Mouse (Mus musculus): ENCODE data around the gene Casp7. TPM values are rescaled to one million over a fixed set of nuclear protein-coding genes. Genes with fewer than 3 reads are reported as not detected.
A peak's percentile ranks its signal among the peaks of the same experiment; 100 is the strongest.

The Casp7 gene
- polyA plus RNA-seq, 1 experiment from 2014 or later, result 16.0 TPM

GRCm38 (mm10) chr19:56418404-56418803 is 21.5 kb downstream of the Casp7 start:
- no peak for ATAC-seq (ENCODE audit: low FRiP score)
- 88% methylated on average over 4 of the region's 4 CpGs for WGBS
- Histone ChIP-seq H3K9me3 (no peaks in the 10 kb centered on the region), H3K27ac (no peak overlapping the region), H3K4me2 (no peak overlapping the region), H3K4me3 (no peak overlapping the region), H3K9ac (no peak overlapping the region), H3K36me3 (no peaks in the 10 kb centered on the region), H3K27me3 (no peaks in the 10 kb centered on the region), H3K4me1 (replicated peaks) (peaks cover 3% of the 10 kb centered on the region)

- Histone ChIP-seq H3K4me3 (no peak overlapping the region), H3K27ac (no peak overlapping the region), H3K27me3 (peaks cover 3% of the 10 kb centered on the region; the same call in 1 of the 2 replicates), H3K36me3 (no peaks in the 10 kb centered on the region), H3K4me1 (replicated peaks) (peaks cover 12% of the 10 kb centered on the region), H3K4me2 (no peak overlapping the region), H3K9me3 (no peaks in the 10 kb centered on the region), H3K9ac (no peak overlapping the region)
- WGBS, result 80% methylated on average over 9 of the region's 9 CpGs
- ATAC-seq (ENCODE audit: low FRiP score), result no peak
Observed at GRCm38 (mm10) chr19:56419452-56419851, 22.5 kb downstream of the Casp7 start.

GRCm38 (mm10) chr19:56420345-56420744 is 23.4 kb downstream of the Casp7 start:
- H3K36me3 ChIP-seq, result no peaks in the 10 kb centered on the region
- no peak overlapping the region for H3K27ac ChIP-seq
- no peaks in the 10 kb centered on the region for H3K9me3 ChIP-seq
- H3K9ac ChIP-seq, result no peak overlapping the region
- H3K4me1 ChIP-seq (replicated peaks), result peaks cover 21% of the 10 kb centered on the region
- no peak for ATAC-seq (ENCODE audit: low FRiP score)
- H3K4me2 ChIP-seq, result no peak overlapping the region
- peaks cover 3% of the 10 kb centered on the region; the same call in 1 of the 2 replicates for H3K27me3 ChIP-seq
- H3K4me3 ChIP-seq, result no peak overlapping the region
- WGBS, result 86% methylated on average over 3 of the region's 3 CpGs

GRCm38 (mm10) chr19:56422476-56423338 is 25.8 kb downstream of the Casp7 start:
- no peaks in the 10 kb centered on the region for H3K9me3 ChIP-seq
- H3K36me3 ChIP-seq, result no peaks in the 10 kb centered on the region
- H3K27ac ChIP-seq, result no peak overlapping the region
- peaks cover 26% of the 10 kb centered on the region for H3K4me1 ChIP-seq (replicated peaks)
- H3K4me2 ChIP-seq, result no peak overlapping the region
- 33% methylated on average over 14 of the region's 14 CpGs for WGBS
- H3K27me3 ChIP-seq, result peaks cover 3% of the 10 kb centered on the region; the same call in 1 of the 2 replicates
- no peak overlapping the region for H3K9ac ChIP-seq
- peak; percentile 66; the same call in 1 of the 2 replicates for ATAC-seq (ENCODE audit: low FRiP score)
- H3K4me3 ChIP-seq, result no peak overlapping the region

- Histone ChIP-seq H3K4me1 (replicated peaks) (peaks cover 26% of the 10 kb centered on the region), H3K27ac (no peak overlapping the region), H3K9me3 (no peaks in the 10 kb centered on the region), H3K9ac (peak overlapping the region; percentile 19; the same call in 1 of the 2 replicates), H3K4me3 (no peak overlapping the region), H3K36me3 (no peaks in the 10 kb centered on the region), H3K4me2 (peak overlapping the region; percentile 21; the same call in 1 of the 2 replicates), H3K27me3 (peaks cover 3% of the 10 kb centered on the region; the same call in 1 of the 2 replicates)
- WGBS, result 48% methylated on average over 12 of the region's 12 CpGs
- no peak for ATAC-seq (ENCODE audit: low FRiP score)
Observed at GRCm38 (mm10) chr19:56423370-56423769, 26.4 kb downstream of the Casp7 start.

GRCm38 (mm10) chr19:56424606-56425395 is 27.9 kb downstream of the Casp7 start:
- no peak for ATAC-seq (ENCODE audit: low FRiP score)
- Histone ChIP-seq H3K27ac (no peak overlapping the region), H3K27me3 (peaks cover 3% of the 10 kb centered on the region; the same call in 1 of the 2 replicates), H3K9me3 (no peaks in the 10 kb centered on the region; the same call in 1 of the 2 replicates), H3K36me3 (no peaks in the 10 kb centered on the region), H3K4me3 (no peak overlapping the region), H3K4me2 (no peak overlapping the region), H3K9ac (no peak overlapping the region), H3K4me1 (replicated peaks) (peaks cover 26% of the 10 kb centered on the region)
- WGBS, result 70% methylated on average over 17 of the region's 17 CpGs

- Histone ChIP-seq H3K4me3 (no peak overlapping the region), H3K4me2 (no peak overlapping the region), H3K4me1 (replicated peaks) (peaks cover 26% of the 10 kb centered on the region), H3K9ac (0 out of 2 replicates have a peak overlapping the region, but pooled peaks have one; percentile 19), H3K36me3 (no peaks in the 10 kb centered on the region), H3K27me3 (peaks cover 3% of the 10 kb centered on the region; the same call in 1 of the 2 replicates), H3K27ac (no peak overlapping the region), H3K9me3 (no peaks in the 10 kb centered on the region; the same call in 1 of the 2 replicates)
- ATAC-seq (ENCODE audit: low FRiP score), result no peak
- WGBS, result 64% methylated on average over 9 of the region's 9 CpGs
Observed at GRCm38 (mm10) chr19:56425492-56425891, 28.6 kb downstream of the Casp7 start.

GRCm38 (mm10) chr19:56430369-56430768 is 33.4 kb downstream of the Casp7 start:
- no peak for ATAC-seq (ENCODE audit: low FRiP score)
- Histone ChIP-seq H3K4me3 (no peak overlapping the region), H3K36me3 (no peaks in the 10 kb centered on the region), H3K9ac (no peak overlapping the region), H3K4me2 (no peak overlapping the region), H3K27ac (no peak overlapping the region), H3K4me1 (replicated peaks) (peaks cover 5% of the 10 kb centered on the region), H3K27me3 (0 out of 2 replicates have a peak, but pooled peaks cover 2% of the 10 kb centered on the region), H3K9me3 (no peaks in the 10 kb centered on the region; the same call in 1 of the 2 replicates)
- 81% methylated on average over 8 of the region's 8 CpGs for WGBS

GRCm38 (mm10) chr19:56432706-56433105 is 35.8 kb downstream of the Casp7 start:
- ATAC-seq (ENCODE audit: low FRiP score), result no peak
- Histone ChIP-seq H3K4me3 (no peak overlapping the region), H3K27me3 (0 out of 2 replicates have a peak, but pooled peaks cover 2% of the 10 kb centered on the region), H3K27ac (no peak overlapping the region), H3K9me3 (no peaks in the 10 kb centered on the region; the same call in 1 of the 2 replicates), H3K4me1 (replicated peaks) (no peaks in the 10 kb centered on the region; the same call in 1 of the 2 replicates), H3K36me3 (no peaks in the 10 kb centered on the region), H3K9ac (no peak overlapping the region), H3K4me2 (no peak overlapping the region)
- WGBS, result 75% methylated on average over 10 of the region's 10 CpGs

- no peak overlapping the region for H3K9ac ChIP-seq
- no peak for ATAC-seq (ENCODE audit: low FRiP score)
- no peak overlapping the region for H3K4me3 ChIP-seq
- H3K4me1 ChIP-seq (replicated peaks), result no peaks in the 10 kb centered on the region; the same call in 1 of the 2 replicates
- no peak overlapping the region for H3K27ac ChIP-seq
- WGBS, result 86% methylated on average over 7 of the region's 7 CpGs
- 0 out of 2 replicates have a peak, but pooled peaks cover 2% of the 10 kb centered on the region for H3K27me3 ChIP-seq
- H3K36me3 ChIP-seq, result no peaks in the 10 kb centered on the region
- no peaks in the 10 kb centered on the region; the same call in 1 of the 2 replicates for H3K9me3 ChIP-seq
- H3K4me2 ChIP-seq, result no peak overlapping the region
Observed at GRCm38 (mm10) chr19:56433581-56433980, 36.7 kb downstream of the Casp7 start.

- no peak for ATAC-seq (ENCODE audit: low FRiP score)
- no peaks in the 10 kb centered on the region; the same call in 1 of the 2 replicates for H3K4me1 ChIP-seq (replicated peaks)
- WGBS, result 88% methylated on average over 13 of the region's 13 CpGs
- no peak overlapping the region for H3K27ac ChIP-seq
- no peak overlapping the region for H3K4me3 ChIP-seq
- H3K27me3 ChIP-seq, result 0 out of 2 replicates have a peak, but pooled peaks cover 2% of the 10 kb centered on the region
- H3K9ac ChIP-seq, result no peak overlapping the region
- no peaks in the 10 kb centered on the region for H3K9me3 ChIP-seq
- no peak overlapping the region for H3K4me2 ChIP-seq
- H3K36me3 ChIP-seq, result no peaks in the 10 kb centered on the region
Observed at GRCm38 (mm10) chr19:56436380-56436779, 39.5 kb downstream of the Casp7 start.
